Mouse (Mus musculus) stomach, embryonic 14.5 days (tissue): ENCODE measurements around the gene Fam57a. TPM values are rescaled to one million over a fixed set of nuclear protein-coding genes. Genes with fewer than 3 reads are reported as not detected.

Experiments
- ATAC-seq: fragments of 200-750 bp; cut with Nextera tagmentation; 2 replicates; pipeline ENCODE4 v1.8.0; 2017; ENCODE audit warnings: low read depth, moderate TSS enrichment; ENCODE audit not compliant: insufficient number of reproducible peaks, insufficient read depth, low FRiP score
- H3K27ac ChIP-seq: fragments of 300-500 bp; sonication (generic); 2 replicates; pipeline ENCODE4 v1.5.1; 2014; ENCODE audit warnings: mild to moderate bottlenecking, low read length, moderate library complexity, mixed read lengths
- H3K27me3 ChIP-seq: fragments of 300-500 bp; sonication (generic); 2 replicates; pipeline ENCODE4 v1.6.1; 2014; ENCODE audit warnings: low read length, control low read depth, mixed read lengths; ENCODE audit not compliant: control insufficient read depth, insufficient read depth
- H3K36me3 ChIP-seq: fragments of 300-500 bp; sonication (generic); 2 replicates; pipeline ENCODE4 v1.6.1; 2014; ENCODE audit warnings: mild to moderate bottlenecking, control low read depth, low read length, moderate library complexity, mixed read lengths; ENCODE audit not compliant: control insufficient read depth, insufficient read depth
- H3K4me1 ChIP-seq: fragments of 300-500 bp; sonication (generic); 2 replicates; pipeline ENCODE4 v1.6.1; 2014; ENCODE audit warnings: low read length, control low read depth, mixed read lengths; ENCODE audit not compliant: control insufficient read depth, insufficient read depth
- H3K4me2 ChIP-seq: fragments of 300-500 bp; sonication (generic); replicated peaks from 2 replicates; pipeline ENCODE4 v1.6.1; 2014; ENCODE audit warnings: low read depth, low read length, control low read depth
- H3K4me3 ChIP-seq: fragments of 300-500 bp; sonication (generic); 2 replicates; pipeline ENCODE4 v1.5.1; 2014; ENCODE audit warnings: low read depth, low read length, control low read depth
- H3K9ac ChIP-seq: fragments of 300-500 bp; sonication (generic); replicated peaks from 2 replicates; pipeline ENCODE4 v1.6.1; 2014; ENCODE audit warnings: low read depth, mild to moderate bottlenecking, control low read depth, low read length, moderate library complexity, mixed read lengths
- H3K9me3 ChIP-seq: fragments of 300-500 bp; sonication (generic); 2 replicates; pipeline ENCODE4 v1.6.1; 2016; ENCODE audit warnings: low read depth, low read length, control low read depth; ENCODE audit not compliant: control insufficient read depth
- WGBS: fragments of 180-500 bp; shearing (Covaris S2); extraction: QIAGEN DNeasy Blood & Tissue Kit; methylation state at CpG from one replicate; pipeline ENCODE4 v1.1.7; 2014; 5-methylcytosine and 5-hydroxymethylcytosine counted together
- polyA plus RNA-seq: library from polyadenylated mRNA; unstranded; fragments of >200 nt; fragmentation: Nextera tagmentation; extraction: Ambion mirVana; gene quantifications from 2 replicates; pipeline ENCODE4 v1.2.1, GENCODE M21; 2014

Gene Fam57a
- polyA plus RNA-seq, 1 experiment from 2014 or later: 73.3 TPM

DNA sequence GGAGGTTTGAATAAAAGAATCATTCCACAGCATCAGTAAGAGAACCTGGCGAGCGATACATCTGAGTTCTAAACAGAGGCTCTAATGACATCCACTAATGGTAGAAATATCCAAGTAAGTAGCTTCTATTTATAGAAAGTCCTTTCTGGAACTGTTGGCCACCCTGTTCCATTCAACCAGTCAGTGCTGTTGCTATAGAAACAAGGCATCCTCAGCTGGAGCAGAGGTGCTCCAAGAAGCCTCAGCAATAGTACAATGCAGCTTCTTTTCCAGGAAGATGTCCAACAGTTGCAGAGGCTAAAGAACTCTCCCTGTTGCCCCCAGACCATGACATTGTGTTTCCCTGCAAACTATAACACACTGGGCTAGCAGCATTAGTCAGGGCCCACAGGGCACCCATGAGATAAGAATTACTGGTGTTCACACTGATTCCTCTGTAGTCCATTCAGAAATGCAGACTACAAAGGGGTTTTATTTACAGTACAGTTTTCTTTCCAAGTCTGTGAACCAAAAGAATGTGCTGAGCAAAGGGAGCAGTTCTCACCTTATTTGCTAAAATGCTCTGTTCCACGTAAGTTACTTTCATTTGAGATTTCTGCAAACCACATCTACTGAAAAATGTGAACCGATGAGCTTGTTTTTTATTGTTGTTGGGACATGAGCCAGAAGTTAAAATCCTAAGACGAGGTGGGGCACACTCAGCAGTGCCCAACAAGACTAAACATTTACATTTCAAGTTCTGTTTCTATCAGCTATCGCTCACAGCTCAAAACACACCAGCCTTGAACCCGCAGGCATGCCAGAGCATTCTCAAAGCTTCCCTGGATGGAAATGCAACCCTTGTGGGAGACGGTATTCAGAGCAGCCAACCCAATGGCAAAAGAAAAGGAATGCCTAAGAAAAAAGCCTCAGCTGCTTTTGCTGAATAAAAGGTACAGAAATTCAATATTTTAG, 31.1 kb upstream of the Fam57a start:
- no peaks in the 10 kb centered on the region for H3K9me3 ChIP-seq
- H3K4me2 ChIP-seq: no peak overlapping the region
- H3K27me3 ChIP-seq: no peaks in the 10 kb centered on the region
- no peak overlapping the region for H3K9ac ChIP-seq
- WGBS: 36% methylated on average over 8 of the region's 8 CpGs
- H3K27ac ChIP-seq: peak overlapping the region; percentile 59
- peaks cover 21% of the 10 kb centered on the region; the same call in 1 of the 2 replicates for H3K4me1 ChIP-seq
- no peak overlapping the region for H3K4me3 ChIP-seq
- peak; percentile 28; the same call in 1 of the 2 replicates for ATAC-seq
- no peaks in the 10 kb centered on the region for H3K36me3 ChIP-seq

GRCm38 (mm10) chr11:76150980-76151379, 28.5 kb upstream of the Fam57a start:
- H3K27me3 ChIP-seq: no peaks in the 10 kb centered on the region
- no peaks in the 10 kb centered on the region for H3K9me3 ChIP-seq
- H3K4me3 ChIP-seq: no peak overlapping the region
- no peak overlapping the region for H3K27ac ChIP-seq
- H3K9ac ChIP-seq: no peak overlapping the region
- no peaks in the 10 kb centered on the region for H3K36me3 ChIP-seq
- no peak overlapping the region for H3K4me2 ChIP-seq
- ATAC-seq: no peak
- 39% methylated on average over 4 of the region's 4 CpGs for WGBS
- H3K4me1 ChIP-seq: peaks cover 21% of the 10 kb centered on the region; the same call in 1 of the 2 replicates

DNA sequence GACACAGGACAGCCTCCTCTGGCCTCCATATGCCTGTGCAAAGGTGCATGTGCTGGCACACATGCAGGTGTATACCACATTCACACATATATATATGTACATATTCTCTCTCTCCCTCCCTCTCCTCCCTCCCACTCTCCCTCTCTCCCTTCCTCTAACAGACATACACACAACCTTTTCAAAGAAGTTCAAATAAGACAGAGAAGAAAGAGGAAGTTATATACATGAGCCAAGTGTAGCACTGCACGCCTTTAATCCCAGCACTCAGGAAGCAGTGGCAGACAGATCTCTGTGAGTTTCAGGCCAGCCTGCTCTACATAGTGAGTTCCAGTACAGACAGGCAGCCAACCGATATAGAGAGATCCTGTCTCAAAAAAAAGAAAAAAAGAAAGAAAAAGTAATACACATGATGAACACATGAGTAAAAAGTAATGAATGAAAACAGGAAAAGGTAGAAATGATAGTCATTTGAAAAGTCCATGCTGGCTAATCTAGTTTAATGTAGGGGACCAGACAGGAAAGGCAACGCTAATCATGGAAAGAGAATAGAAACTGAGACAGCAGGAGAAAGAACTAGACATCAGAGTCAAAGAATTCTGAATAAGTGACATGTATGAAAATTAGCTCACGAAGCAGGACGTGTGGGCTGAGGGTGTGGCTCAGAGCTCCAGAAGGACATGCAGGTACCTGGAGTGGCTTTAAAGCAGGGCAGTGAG, 26.1 kb upstream of the Fam57a start:
- WGBS: 82% methylated on average over 5 of the region's 5 CpGs
- peaks cover 4% of the 10 kb centered on the region; the same call in 1 of the 2 replicates for H3K36me3 ChIP-seq
- H3K27me3 ChIP-seq: no peaks in the 10 kb centered on the region
- peaks cover 8% of the 10 kb centered on the region; the same call in 1 of the 2 replicates for H3K4me1 ChIP-seq
- H3K27ac ChIP-seq: no peak overlapping the region
- H3K9ac ChIP-seq: no peak overlapping the region
- no peaks in the 10 kb centered on the region for H3K9me3 ChIP-seq
- no peak overlapping the region for H3K4me3 ChIP-seq
- H3K4me2 ChIP-seq: no peak overlapping the region
- ATAC-seq: no peak

DNA sequence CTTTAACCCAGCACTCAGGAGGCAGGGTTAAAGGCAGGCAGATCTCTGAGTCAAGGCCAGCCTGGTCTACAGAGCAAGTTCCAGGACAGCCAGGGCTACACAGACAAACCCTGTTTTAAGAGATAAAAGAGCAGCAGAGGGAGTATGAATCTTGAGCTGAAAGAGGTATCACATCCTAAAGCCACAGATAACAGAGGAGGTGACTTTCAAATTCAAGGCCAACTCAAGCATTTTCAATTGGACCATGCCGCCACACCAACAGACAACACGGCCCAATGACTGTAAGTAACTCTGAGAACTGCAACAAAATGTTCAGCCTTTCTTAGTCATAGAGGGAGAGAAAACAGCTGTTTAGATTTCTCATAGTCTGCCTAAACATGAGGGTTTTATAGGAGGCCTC, 25.3 kb upstream of the Fam57a start:
- Histone ChIP-seq H3K27ac (no peak overlapping the region), H3K9ac (no peak overlapping the region), H3K9me3 (no peaks in the 10 kb centered on the region), H3K4me2 (no peak overlapping the region), H3K4me3 (no peak overlapping the region), H3K4me1 (0 out of 2 replicates have a peak, but pooled peaks cover under 1% of the 10 kb centered on the region), H3K27me3 (no peaks in the 10 kb centered on the region), H3K36me3 (peaks cover 4% of the 10 kb centered on the region; the same call in 1 of the 2 replicates)
- no peak for ATAC-seq
- WGBS: 83% methylated on average over 2 of the region's 2 CpGs

- Histone ChIP-seq H3K27me3 (no peaks in the 10 kb centered on the region), H3K4me2 (no peak overlapping the region), H3K4me1 (no peaks in the 10 kb centered on the region), H3K9ac (no peak overlapping the region), H3K27ac (no peak overlapping the region), H3K9me3 (no peaks in the 10 kb centered on the region), H3K36me3 (peaks cover 4% of the 10 kb centered on the region; the same call in 1 of the 2 replicates), H3K4me3 (no peak overlapping the region)
- no peak for ATAC-seq
- WGBS: 65% methylated on average over 2 of the region's 2 CpGs
Measured at GRCm38 (mm10) chr11:76154861-76155260, 24.6 kb upstream of the Fam57a start.

GRCm38 (mm10) chr11:76158375-76158774, 21.1 kb upstream of the Fam57a start:
- Histone ChIP-seq H3K4me1 (no peaks in the 10 kb centered on the region), H3K36me3 (peaks cover 6% of the 10 kb centered on the region; the same call in 1 of the 2 replicates)
- 90% methylated on average over 2 of the region's 2 CpGs for WGBS

DNA sequence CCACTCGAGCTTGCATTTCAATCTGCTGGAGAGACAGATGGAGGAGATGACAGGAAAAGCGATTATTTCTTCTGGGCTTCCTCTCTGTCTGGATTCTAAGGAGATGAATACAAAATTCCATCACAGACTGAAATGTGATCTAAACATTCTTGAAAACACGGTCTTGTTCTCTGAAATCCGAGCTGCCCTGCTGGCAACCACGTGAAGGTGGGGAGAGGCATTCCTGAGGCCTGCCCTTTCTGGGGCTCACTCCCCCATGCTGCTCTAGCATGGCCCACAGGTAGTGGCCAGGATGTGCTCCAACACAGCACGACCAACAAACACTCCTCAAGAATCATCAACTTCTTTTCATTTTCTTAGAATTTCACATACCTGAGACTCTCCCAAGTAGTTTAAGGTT, 19.2 kb upstream of the Fam57a start:
- H3K4me3 ChIP-seq: no peak overlapping the region
- no peaks in the 10 kb centered on the region for H3K4me1 ChIP-seq
- no peak overlapping the region for H3K9ac ChIP-seq
- no peak overlapping the region for H3K27ac ChIP-seq
- H3K36me3 ChIP-seq: peaks cover 10% of the 10 kb centered on the region; the same call in 1 of the 2 replicates
- H3K4me2 ChIP-seq: no peak overlapping the region
- H3K9me3 ChIP-seq: no peaks in the 10 kb centered on the region
- ATAC-seq: no peak
- 25% methylated on average over 6 of the region's 6 CpGs for WGBS
- H3K27me3 ChIP-seq: no peaks in the 10 kb centered on the region

More at GRCm38 (mm10) chr11:76158375-76158774, 21.1 kb upstream of the Fam57a start:
- no peaks in the 10 kb centered on the region for H3K9me3 ChIP-seq
- no peaks in the 10 kb centered on the region for H3K27me3 ChIP-seq
- H3K4me2 ChIP-seq: no peak overlapping the region
- H3K9ac ChIP-seq: no peak overlapping the region
- H3K27ac ChIP-seq: no peak overlapping the region
- no peak overlapping the region for H3K4me3 ChIP-seq
- no peak for ATAC-seq

GRCm38 (mm10) chr11:76166657-76167056, 12.8 kb upstream of the Fam57a start:
- Histone ChIP-seq H3K4me1 (no peaks in the 10 kb centered on the region), H3K27me3 (no peaks in the 10 kb centered on the region), H3K36me3 (peaks cover 6% of the 10 kb centered on the region; the same call in 1 of the 2 replicates), H3K4me3 (no peak overlapping the region), H3K4me2 (no peak overlapping the region), H3K9me3 (no peaks in the 10 kb centered on the region), H3K9ac (no peak overlapping the region), H3K27ac (no peak overlapping the region)
- 89% methylated on average over 4 of the region's 4 CpGs for WGBS
- no peak for ATAC-seq
